Mouse (Mus musculus) bone marrow, adult 2 months (tissue): ENCODE data around the gene Gm20716.
A peak's percentile ranks its signal among the peaks of the same experiment; 100 is the strongest.

Experiments used
- CTCF ChIP-seq: fragments of 200-500 bp; IDR thresholded peaks from 2 replicates; pipeline ENCODE4 v1.5.1; 2011; ENCODE audit warnings: low read length, control low read depth; ENCODE audit not compliant: control insufficient read depth, insufficient read depth
- POLR2A ChIP-seq: fragments of 200-500 bp; IDR thresholded peaks from 2 replicates; pipeline ENCODE4 v1.6.1; 2011; ENCODE audit warnings: low read depth, mild to moderate bottlenecking, control low read depth, low read length, borderline replicate concordance; ENCODE audit not compliant: control insufficient read depth

DNA sequence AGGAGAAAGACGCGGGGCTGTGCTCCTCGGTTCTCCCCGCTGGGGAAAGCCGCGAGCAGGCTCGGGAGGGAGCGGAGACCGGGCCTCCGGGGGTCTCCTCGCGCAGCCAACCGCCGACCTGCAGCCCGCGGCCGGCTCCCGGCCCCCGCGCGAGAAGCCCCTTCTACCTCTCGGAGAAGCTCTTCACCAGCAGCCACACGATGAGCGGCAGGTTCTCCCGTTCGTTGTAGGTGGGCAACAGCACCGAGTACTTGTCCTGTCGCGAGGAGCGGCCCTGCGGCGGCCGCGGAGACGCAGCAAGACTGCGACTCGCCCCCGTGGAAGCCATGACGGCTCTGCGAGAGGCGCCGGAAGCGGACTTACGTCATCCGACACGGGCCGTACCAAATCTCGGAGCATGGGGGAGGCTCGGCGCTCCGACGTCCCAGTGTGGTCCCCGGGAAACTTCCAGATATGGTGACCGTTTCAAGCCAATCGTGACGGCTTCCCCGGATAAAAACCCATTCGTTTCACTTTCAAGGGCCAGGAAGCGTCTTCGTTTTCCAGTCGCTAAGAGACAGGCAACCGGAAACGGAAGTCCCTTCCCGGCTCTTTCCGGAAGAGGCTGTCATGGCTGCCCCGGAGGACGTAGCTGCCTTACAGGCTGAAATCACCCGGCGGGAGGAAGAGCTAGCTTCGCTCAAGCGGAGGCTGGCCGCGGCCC, at the start of gene Gm20716, which contains the start of the genes Dpm1 and Mocs3:
- TF ChIP-seq CTCF, result no peak
- TF ChIP-seq POLR2A, result peak; percentile 92; the same call in 1 of the 2 replicates
